Mouse (Mus musculus) thymus, adult 18-20 months (tissue): ENCODE results near the gene Zmynd8.

Source experiments
- DNase-seq, 2 experiments: peaks; one replicate each; pipeline ENCODE4 v3.0.0; 2022; ENCODE audit warnings: mixed read lengths in 2 of 2

The Zmynd8 gene

GRCm38 (mm10) chr2:165741526-165742050, 157.2 kb downstream of the Zmynd8 start:
- no peak for DNase-seq

DNA sequence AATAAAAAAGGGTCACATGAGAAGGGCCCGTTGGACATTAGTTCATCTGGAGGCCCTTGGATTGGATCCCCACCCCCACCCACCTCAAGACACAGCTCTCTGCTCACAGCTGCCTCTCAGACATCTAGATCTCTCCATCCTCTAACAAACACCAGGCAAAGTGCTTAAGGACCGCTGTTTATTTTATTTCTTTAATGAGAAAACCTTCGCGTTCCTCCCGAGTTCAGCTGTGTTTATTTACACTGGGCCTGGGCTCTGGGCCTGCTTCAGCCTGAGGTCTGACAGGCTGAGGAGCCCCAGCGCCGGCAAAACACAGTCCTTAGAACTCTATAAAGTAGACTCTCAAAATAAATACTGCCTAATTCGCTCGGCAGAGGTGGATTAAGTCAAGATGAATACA, 157.8 kb downstream of the Zmynd8 start:
- DNase-seq: no peak

- no peak for DNase-seq
These were observed 158.4 kb downstream of the Zmynd8 start for GRCm38 (mm10) chr2:165740381-165740780.

GRCm38 (mm10) chr2:165736297-165736696, 162.5 kb downstream of the Zmynd8 start:
- no peak for DNase-seq
